Mouse (Mus musculus) kidney, postnatal 14 days (tissue): Measurements from ENCODE around the gene Sumo1.
A peak's percentile ranks its signal among the peaks of the same experiment; 100 is the strongest.
"Not testable (repeated sequence)": the region's sequence is repeated elsewhere in the genome, so short reads cannot be mapped to it uniquely, and the experiment has no call there.

Experiments
- DNase-seq: peaks from one replicate; pipeline ENCODE4 v3.0.0; 2022; ENCODE audit warnings: mixed read lengths

The Sumo1 gene

GRCm38 (mm10) chr1:59633056-59633455, 37.6 kb downstream of the Sumo1 start:
- no peak for DNase-seq

- DNase-seq = no peak
Measured at GRCm38 (mm10) chr1:59631986-59632659, 38.5 kb downstream of the Sumo1 start.

GRCm38 (mm10) chr1:59630356-59630755, 40.3 kb downstream of the Sumo1 start:
- not testable (repeated sequence) for DNase-seq

GRCm38 (mm10) chr1:59629194-59629593, 41.4 kb downstream of the Sumo1 start:
- no peak for DNase-seq

- no peak for DNase-seq
Measured at GRCm38 (mm10) chr1:59625410-59625809, 45.2 kb downstream of the Sumo1 start.

DNA sequence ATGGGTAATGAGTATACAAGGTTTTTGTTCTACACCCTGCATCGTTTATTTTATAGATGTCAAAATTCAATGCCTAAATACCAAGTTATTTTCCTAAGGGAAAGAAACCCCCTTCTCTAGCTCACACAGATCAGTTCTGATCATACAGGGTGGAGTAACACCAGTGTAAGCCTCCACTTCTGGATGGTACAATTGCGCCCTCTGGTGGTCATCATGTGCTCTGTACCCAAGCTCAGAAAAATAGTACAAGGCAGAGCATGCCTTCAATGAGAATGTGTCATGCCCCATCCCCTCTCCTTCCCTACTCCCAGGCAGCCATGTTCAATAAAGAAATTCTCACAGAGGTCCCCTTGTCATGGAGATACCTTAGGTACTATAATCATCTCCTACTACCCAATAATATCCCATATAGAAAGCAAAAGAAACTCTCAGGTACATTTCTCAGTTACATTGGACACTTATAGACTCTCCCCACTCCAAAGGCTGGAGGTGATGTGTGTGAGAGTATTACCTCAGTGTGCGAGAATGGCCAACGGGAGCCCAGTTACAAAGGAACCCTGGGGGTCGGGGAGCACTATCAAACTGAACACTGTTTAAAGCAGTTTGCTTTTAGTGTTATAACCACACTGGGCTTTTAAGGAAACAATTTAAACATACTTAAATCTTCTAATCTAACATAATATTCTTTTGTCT, 47.2 kb downstream of the Sumo1 start:
- peak; percentile 72 for DNase-seq

DNA sequence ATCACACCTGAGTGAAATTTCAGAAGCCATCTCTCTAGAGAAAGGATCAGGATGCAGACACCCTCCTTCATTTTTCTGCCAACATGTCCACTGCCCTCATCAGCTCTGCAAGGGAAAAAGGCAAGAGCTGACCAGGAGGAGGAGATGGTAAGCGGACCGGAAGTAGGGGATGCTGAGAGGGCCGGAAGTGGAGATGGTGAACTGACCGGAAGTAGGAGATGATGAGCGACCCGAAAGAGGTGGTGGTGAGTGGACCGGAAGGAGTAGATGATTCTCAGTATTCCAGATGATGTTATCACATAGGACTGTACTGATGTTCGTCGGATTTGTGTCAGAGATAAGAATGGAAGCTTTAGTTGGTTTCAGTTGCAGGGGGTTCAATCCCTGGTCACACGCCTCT, 51.4 kb downstream of the Sumo1 start:
- DNase-seq = no peak

DNA sequence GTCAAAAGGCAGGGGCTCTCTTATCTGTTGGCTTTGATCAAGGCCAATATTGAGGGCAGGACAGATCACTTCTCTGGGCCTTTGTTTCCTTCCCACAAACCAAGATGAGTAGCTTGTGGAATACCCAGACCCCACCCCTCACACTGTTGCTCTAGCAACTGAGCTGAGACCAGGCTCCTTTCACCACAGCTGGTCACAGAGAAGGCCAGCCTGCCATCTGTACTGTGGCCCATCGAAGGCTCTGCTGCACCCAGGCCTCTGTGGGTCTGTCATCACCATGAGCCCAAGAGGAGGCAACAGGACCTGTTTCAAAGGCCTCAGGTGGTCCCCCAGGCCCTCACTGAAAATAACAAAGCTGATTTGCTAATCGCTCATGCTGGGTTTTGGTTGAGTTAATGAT, 55.6 kb downstream of the Sumo1 start:
- no peak for DNase-seq

DNA sequence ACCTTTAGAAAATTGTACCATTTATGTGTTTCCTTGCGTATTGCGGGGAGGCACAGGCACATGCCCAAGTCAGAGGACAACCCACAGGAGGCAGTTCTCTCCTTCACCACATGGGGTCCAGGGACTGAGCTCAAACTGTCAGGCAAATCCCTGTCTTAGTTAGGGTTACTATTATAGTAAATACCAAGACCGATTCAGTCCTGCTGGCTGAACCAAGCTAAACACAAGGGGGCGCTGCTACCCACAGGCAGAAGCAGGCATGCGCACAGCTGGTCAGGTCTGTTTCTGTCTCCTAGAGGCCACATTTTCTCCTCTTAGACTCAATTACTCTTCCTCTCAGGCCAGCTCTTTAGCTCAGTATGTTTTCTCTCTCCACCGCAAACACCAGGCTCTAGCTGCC, 56.8 kb downstream of the Sumo1 start:
- DNase-seq = peak; percentile 62

- no peak for DNase-seq
Measured at GRCm38 (mm10) chr1:59610929-59611328, 59.7 kb downstream of the Sumo1 start.

DNA sequence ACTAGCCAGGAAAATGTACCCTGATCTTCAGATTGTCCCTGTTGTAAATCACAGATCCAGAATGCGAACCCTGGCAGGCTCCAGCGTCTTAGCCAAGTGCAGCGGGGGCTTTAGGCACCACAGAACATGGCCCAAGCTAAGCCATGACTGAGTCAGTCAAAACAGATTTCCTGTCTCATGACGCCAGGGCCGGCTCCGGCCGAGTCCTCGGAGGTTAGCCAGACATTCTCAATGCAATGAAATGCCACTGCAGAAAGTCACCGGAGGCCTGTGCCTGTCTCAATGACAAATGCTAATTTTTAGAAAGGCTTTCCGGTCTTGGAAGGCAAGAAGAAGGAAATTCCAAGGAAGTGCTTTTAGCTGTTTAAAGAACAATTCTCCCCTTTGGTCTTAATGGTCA, 60.7 kb downstream of the Sumo1 start:
- DNase-seq = peak; percentile 84

DNA sequence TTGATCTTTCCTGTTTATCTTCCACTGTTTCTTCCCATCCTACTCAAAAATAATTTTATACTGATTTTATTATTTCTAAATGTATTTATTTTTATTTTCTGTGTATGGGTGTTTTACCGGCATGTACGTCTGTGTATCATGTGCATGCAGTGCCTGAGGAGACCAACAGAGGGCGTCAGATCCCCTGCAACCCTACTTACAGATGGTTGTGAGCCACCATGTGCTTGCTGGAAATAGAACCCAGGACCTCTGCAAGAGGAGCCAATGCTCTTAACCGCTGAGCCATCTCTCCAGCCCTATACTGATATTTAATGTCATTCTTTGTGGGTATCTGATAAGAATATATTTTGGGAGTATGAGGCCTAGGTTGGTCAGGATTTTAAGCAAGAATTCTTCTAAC, 61.2 kb downstream of the Sumo1 start:
- DNase-seq = no peak

DNA sequence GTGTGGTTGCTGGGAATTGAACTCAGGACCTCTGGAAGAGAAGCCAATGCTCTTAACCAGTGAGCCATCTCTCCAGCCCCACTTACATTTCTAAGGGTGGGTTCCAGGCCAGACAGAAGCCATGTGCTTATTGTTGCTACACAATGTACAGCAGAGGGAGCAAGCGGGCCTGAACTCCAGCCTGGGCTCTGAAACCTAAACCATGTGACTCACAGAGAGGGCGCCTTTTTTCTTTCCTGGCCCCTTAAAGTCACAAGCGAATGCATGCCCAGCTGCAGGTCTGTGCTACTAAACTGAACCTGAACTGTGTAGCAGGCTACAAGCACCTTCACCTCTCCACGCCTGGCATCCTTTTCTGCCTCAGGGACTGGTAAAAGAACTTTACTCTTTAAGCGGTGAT, 61.7 kb downstream of the Sumo1 start:
- DNase-seq = no peak

DNA sequence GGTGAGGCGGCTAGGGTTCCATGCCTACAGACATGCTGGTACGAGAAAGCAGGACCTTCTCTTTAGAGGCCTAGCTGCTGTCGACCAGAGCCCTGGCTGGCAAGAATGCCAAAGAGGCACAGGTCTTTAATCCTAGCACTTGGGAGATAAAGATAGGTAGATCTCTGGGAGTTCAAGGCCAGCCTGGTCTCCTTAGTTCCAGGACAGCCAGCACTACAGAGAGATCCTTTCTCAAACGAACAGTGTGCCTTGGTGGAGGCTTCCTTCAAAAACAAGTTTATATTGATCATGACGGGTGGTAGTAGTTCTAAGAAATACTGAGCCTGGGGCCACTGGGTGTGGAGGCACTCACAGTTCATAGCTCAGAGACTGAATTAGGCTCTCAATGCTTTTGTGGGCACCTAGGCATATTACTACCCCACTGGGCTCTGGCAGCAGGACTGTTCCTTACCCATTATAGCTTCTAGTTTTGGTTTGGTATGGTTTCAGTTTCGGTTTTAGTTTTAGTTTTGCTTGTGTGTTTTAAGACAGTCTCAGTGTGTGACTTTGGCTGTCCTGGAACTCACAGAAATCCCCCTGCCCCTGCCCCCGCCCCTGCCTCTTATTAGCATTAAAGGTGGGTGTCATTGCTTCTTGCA, 62.4 kb downstream of the Sumo1 start:
- DNase-seq = no peak

- no peak for DNase-seq
Measured at GRCm38 (mm10) chr1:59607071-59607470, 63.6 kb downstream of the Sumo1 start.

DNA sequence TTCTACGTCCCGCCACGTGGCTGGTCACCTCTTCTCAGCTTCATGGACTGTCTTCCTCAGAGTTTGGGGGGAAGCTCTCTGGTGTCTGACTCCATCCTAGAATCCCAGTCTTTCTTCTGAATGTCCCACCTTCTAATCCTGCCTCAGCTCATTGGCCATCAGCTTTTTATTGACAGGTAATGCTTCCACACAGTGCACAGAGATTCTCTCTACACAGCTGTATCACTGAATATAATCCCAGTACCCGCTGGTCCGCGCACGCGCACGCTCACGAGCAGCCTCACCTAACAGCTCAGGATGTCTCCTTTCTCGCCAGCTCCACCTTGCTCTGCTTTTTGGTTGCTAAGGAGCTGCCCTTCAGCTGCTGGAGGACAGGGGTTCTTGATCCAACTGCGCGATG, 64.2 kb downstream of the Sumo1 start:
- no peak for DNase-seq

DNA sequence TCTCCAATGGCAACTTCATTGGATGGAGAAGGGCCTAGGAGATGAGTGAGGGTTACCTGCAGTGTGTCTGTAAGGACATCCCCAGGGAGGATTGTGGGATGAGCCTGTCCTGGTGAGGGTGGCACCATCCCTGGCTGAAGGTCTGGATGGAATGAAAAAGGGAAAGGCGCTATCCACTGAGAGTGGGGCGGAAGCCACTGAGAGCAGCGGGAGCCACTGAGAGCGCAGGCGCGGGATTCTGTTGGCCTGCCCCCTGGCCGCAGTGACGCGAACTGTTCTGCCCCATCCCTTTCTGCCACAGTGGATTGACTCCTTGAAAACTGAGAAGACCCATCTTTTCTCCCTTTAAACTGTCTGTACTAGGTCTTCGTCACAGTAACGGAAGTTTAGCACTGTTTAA, 66.7 kb downstream of the Sumo1 start:
- no peak for DNase-seq

DNA sequence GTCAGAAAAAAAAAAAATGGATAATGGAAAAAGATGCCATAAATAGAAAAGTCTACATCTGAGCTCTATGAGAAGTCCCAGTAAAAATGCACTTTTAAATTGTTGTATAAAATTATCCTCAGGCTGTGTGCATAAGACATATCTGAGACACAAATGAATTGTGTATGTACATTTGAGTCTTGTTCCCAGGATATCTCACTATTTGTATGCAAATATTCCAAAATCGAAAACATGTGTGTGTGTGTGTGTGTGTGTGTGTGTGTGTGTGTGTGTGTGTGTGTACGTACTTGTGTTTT, 67.3 kb downstream of the Sumo1 start:
- no peak for DNase-seq

DNA sequence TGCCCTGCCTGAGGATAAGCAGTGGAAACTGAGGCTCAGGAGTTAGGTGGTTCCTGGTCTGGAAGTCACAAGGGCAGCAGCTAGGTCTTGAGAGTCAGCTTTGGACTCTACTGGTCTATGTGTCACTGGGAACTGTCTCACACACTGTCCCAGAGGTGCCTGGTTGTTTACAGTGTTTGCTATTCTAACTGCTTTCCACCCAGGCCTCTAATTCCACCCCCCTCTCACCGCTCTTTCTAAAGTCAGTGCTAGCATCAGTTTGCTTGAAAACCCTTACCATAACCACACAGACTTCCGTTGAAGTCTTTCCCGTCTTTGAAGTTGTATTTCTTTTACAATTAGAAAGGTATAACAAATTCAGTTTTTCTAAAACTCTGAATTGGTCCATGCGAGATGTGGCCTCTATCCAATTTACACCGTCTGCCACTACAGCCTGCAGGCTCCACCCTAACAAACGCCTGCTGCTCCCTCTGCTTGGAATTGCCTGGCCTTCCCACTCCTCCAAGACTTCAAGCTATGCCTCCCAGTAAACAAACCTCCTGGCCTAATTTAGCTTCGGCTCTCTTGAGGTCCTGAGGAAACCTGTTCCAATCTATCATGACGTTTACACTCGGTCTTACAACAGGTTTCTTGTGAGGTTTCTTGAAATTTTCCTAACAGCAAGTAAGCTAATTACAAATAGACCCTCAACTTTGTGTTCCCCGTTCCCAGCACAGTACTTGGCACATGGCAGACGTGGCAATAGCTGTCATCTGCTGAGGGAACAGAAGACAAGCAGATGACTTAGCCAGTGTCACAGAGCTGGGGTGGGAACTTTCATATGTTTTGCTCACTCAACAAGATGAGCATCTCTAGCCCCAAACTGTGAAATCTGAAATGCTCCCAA, 67.9 kb downstream of the Sumo1 start:
- DNase-seq = no peak

DNA sequence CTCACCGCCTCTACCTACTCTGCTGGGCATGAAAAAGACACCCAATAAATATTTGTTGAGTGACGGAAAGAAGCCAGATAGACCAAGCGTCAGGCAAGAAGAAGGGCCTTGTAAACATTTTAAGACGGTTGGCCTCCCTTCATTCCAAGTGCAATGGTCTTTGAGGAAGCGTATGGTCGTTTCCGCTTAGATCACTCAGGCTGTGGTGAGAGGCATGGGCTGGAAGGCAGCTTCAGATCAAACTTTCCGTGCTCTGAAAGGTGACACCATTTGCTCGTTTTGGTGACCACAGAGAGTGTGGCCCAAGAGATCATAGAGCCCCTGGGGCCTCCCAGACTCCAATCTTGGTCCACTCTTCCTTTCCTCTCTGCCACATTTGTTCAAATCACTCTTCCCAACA, 75.0 kb downstream of the Sumo1 start:
- no peak for DNase-seq

- DNase-seq = peak; percentile 12
Measured at GRCm38 (mm10) chr1:59594586-59595266, 75.9 kb downstream of the Sumo1 start.

DNA sequence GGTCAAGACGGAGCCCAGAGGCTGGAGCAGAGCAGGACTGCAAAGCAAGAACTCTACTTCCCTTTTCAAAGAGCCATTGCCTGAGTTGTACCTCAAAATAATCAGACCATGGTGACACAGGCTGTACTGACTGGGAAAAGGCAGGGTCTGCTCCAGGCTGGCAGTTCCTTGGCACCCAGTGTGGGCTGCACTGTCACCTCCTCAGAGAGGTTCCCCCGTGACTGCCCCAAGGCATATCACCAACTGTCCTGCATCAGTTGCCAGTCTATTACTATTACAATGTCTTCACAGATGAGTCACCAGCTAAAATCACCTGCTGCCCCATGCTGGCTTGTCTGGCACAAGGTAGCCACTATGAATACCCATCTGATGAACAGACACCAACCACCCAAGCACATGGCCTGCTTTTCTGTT, 77.0 kb downstream of the Sumo1 start:
- no peak for DNase-seq

- no peak for DNase-seq
Measured at GRCm38 (mm10) chr1:59592876-59593275, 77.8 kb downstream of the Sumo1 start.
